Mouse (Mus musculus): Measurements from ENCODE around the gene Lhx2. TPM values are rescaled to one million over a fixed set of nuclear protein-coding genes. Genes with fewer than 3 reads are reported as not detected.

Gene Lhx2
- polyA plus RNA-seq, 1 experiment from 2014 or later: not detected

DNA sequence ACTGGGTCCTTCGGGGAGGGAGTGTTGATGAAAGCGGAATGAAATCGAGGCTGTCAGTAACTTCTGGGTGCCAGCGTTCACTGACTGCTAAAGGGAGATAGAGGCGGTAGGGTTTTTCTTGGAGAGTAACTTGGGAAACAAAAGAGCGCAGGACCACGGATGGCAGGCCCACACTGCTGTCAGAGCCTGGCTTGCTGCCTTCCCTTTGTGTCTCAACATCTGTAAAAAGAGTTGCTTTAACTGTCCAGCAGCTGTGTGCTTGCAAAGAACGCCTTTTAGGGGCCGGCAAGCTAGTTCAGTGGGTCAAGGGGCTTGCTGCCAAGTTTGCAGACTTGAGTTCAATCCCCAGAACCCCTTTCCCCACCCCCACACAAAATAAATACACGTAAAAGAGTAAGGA lies 20.1 kb downstream of the Lhx2 start:
- peaks cover 82% of the 10 kb centered on the region for H3K27me3 ChIP-seq (ENCODE audit: control insufficient read depth, insufficient read depth, low read length)
- H3K4me2 ChIP-seq (replicated peaks; ENCODE audit: low read depth, low read length): no peak overlapping the region
- no peak for ATAC-seq (ENCODE audit: insufficient number of reproducible peaks, insufficient read depth, low FRiP score, low read depth)
- no peak overlapping the region for H3K9ac ChIP-seq (replicated peaks; ENCODE audit: low read depth, low read length)
- no peak overlapping the region for H3K27ac ChIP-seq (ENCODE audit: low read length)
- H3K4me3 ChIP-seq (ENCODE audit: low read depth, low read length): no peak overlapping the region
- no peaks in the 10 kb centered on the region for H3K9me3 ChIP-seq (ENCODE audit: control insufficient read depth, low read depth, low read length)
- H3K4me1 ChIP-seq (ENCODE audit: control insufficient read depth, insufficient read depth, low read length): 0 out of 2 replicates have a peak, but pooled peaks cover 7% of the 10 kb centered on the region
- no peaks in the 10 kb centered on the region for H3K36me3 ChIP-seq (ENCODE audit: control insufficient read depth, insufficient read depth, low read length)
- WGBS: 3% methylated on average over 10 of the region's 10 CpGs

DNA sequence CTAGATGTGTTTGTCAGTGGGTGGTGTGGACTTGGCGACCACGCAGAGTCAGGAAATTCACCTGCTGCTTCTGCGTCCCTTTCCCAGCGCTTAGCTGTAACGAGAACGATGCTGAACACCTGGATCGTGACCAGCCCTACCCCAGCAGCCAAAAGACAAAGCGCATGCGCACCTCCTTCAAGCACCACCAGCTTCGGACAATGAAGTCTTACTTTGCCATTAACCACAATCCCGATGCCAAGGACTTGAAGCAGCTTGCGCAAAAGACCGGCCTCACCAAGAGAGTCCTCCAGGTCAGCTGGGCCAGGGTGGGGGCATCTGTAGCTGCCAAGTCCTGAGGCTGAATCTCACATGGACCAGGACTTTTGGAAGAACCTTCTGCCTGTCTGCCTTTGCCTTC lies 20.7 kb downstream of the Lhx2 start:
- WGBS: 5% methylated on average over 13 of the region's 13 CpGs
- Histone ChIP-seq H3K4me3 (ENCODE audit: low read depth, low read length) (no peak overlapping the region), H3K4me1 (ENCODE audit: control insufficient read depth, insufficient read depth, low read length) (0 out of 2 replicates have a peak, but pooled peaks cover 7% of the 10 kb centered on the region), H3K4me2 (replicated peaks; ENCODE audit: low read depth, low read length) (no peak overlapping the region), H3K27me3 (ENCODE audit: control insufficient read depth, insufficient read depth, low read length) (peaks cover 79% of the 10 kb centered on the region), H3K27ac (ENCODE audit: low read length) (no peak overlapping the region), H3K9me3 (ENCODE audit: control insufficient read depth, low read depth, low read length) (no peaks in the 10 kb centered on the region), H3K9ac (replicated peaks; ENCODE audit: low read depth, low read length) (no peak overlapping the region), H3K36me3 (ENCODE audit: control insufficient read depth, insufficient read depth, low read length) (no peaks in the 10 kb centered on the region)
- ATAC-seq (ENCODE audit: insufficient number of reproducible peaks, insufficient read depth, low FRiP score, low read depth): no peak

DNA sequence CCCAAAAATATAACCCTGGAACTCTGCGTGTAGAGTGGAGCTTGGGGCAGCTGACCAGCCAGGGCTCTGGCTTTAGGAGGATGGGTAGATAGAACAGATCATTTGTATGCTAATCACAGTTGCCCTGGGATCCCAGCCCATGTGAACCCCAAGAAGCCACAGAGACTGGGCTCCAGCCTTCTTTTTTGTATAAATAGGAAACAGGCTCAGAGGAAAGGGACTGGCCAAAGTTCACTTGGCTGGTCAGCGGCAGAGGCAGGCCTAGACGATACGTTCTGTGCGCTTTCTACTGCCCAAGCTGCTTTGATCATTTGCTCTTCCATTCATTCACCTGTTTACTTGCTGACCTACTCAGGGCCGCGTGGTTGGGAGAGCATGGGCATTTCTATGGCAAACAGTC lies 27.1 kb downstream of the Lhx2 start:
- Histone ChIP-seq H3K27me3 (ENCODE audit: control insufficient read depth, insufficient read depth, low read length) (peaks cover 53% of the 10 kb centered on the region), H3K36me3 (ENCODE audit: control insufficient read depth, insufficient read depth, low read length) (no peaks in the 10 kb centered on the region), H3K4me1 (ENCODE audit: control insufficient read depth, insufficient read depth, low read length) (no peaks in the 10 kb centered on the region), H3K27ac (ENCODE audit: low read length) (no peak overlapping the region), H3K9ac (replicated peaks; ENCODE audit: low read depth, low read length) (no peak overlapping the region), H3K4me2 (replicated peaks; ENCODE audit: low read depth, low read length) (no peak overlapping the region), H3K4me3 (ENCODE audit: low read depth, low read length) (no peak overlapping the region), H3K9me3 (ENCODE audit: control insufficient read depth, low read depth, low read length) (no peaks in the 10 kb centered on the region)
- ATAC-seq (ENCODE audit: insufficient number of reproducible peaks, insufficient read depth, low FRiP score, low read depth): no peak
- 57% methylated on average over 7 of the region's 7 CpGs for WGBS

DNA sequence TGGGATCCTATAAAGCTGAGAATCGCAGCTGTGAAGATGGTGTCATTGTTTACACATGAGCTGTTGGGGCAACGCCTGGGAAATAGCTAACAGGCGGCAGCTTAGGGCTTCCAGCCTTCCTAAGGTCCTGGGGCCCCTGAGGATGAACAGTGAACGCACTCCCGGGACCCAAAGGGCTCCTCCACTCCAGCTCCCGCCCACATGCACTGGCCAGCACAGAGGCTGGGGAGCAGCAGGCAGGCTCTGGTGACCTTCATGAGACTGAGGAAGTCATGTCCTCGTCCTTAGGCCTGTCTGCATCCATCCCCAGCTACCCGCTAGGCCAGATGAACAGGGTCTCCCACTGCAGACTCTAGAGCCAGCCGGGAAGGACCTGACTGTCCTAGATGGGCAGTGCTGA lies 27.9 kb downstream of the Lhx2 start:
- Histone ChIP-seq H3K27ac (ENCODE audit: low read length) (no peak overlapping the region), H3K9ac (replicated peaks; ENCODE audit: low read depth, low read length) (no peak overlapping the region), H3K4me2 (replicated peaks; ENCODE audit: low read depth, low read length) (no peak overlapping the region), H3K9me3 (ENCODE audit: control insufficient read depth, low read depth, low read length) (no peaks in the 10 kb centered on the region), H3K27me3 (ENCODE audit: control insufficient read depth, insufficient read depth, low read length) (peaks cover 48% of the 10 kb centered on the region), H3K36me3 (ENCODE audit: control insufficient read depth, insufficient read depth, low read length) (no peaks in the 10 kb centered on the region), H3K4me3 (ENCODE audit: low read depth, low read length) (no peak overlapping the region), H3K4me1 (ENCODE audit: control insufficient read depth, insufficient read depth, low read length) (no peaks in the 10 kb centered on the region)
- WGBS: 8% methylated on average over 9 of the region's 9 CpGs
- no peak for ATAC-seq (ENCODE audit: insufficient number of reproducible peaks, insufficient read depth, low FRiP score, low read depth)

DNA sequence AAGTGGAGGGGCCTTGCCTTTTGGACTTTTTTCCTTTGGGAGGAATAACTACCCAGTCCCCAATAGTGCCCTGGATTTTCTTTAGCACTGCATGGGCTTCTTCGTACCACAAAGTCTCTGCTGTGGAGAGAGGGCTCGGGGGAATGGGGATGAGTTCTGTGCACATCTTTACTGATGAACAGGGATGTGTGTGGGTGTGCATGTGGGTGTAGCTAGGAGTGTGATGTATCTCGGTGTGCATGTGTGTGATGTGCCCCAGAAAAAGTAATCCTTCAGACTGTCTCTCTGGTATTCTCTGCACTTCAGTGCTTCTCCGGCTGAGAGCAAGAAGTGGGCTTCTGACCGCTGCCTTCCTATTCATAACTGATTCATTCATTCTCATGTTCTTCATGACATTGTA lies 28.8 kb downstream of the Lhx2 start:
- Histone ChIP-seq H3K4me3 (ENCODE audit: low read depth, low read length) (no peak overlapping the region), H3K36me3 (ENCODE audit: control insufficient read depth, insufficient read depth, low read length) (no peaks in the 10 kb centered on the region), H3K9ac (replicated peaks; ENCODE audit: low read depth, low read length) (no peak overlapping the region), H3K27me3 (ENCODE audit: control insufficient read depth, insufficient read depth, low read length) (peaks cover 39% of the 10 kb centered on the region), H3K9me3 (ENCODE audit: control insufficient read depth, low read depth, low read length) (no peaks in the 10 kb centered on the region), H3K4me2 (replicated peaks; ENCODE audit: low read depth, low read length) (no peak overlapping the region), H3K27ac (ENCODE audit: low read length) (no peak overlapping the region), H3K4me1 (ENCODE audit: control insufficient read depth, insufficient read depth, low read length) (no peaks in the 10 kb centered on the region)
- 59% methylated on average over 5 of the region's 5 CpGs for WGBS
- ATAC-seq (ENCODE audit: insufficient number of reproducible peaks, insufficient read depth, low FRiP score, low read depth): no peak

DNA sequence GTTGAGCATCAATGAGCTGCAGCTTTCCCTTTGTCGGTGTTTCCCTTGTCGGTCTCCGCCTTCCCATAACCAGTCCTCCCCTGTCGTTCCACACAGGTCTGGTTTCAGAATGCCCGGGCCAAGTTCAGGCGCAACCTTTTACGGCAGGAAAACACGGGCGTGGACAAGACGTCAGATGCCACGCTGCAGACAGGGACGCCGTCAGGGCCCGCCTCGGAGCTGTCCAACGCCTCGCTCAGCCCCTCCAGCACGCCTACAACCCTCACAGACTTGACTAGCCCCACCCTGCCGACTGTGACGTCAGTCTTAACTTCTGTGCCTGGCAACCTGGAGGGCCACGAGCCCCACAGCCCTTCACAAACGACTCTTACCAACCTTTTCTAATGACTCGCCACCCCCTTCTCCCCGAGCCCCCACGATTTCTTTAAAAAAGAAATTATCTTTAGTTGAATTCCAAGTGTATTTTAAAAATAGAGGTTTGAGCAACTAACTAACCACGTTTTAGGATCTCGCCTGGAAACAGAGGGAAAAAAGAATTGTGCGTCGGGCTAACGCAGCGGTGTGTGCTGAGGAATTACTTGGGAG lies 29.8 kb downstream of the Lhx2 start:
- Histone ChIP-seq H3K4me1 (ENCODE audit: control insufficient read depth, insufficient read depth, low read length) (no peaks in the 10 kb centered on the region), H3K27me3 (ENCODE audit: control insufficient read depth, insufficient read depth, low read length) (peaks cover 32% of the 10 kb centered on the region), H3K27ac (ENCODE audit: low read length) (no peak overlapping the region), H3K9me3 (ENCODE audit: control insufficient read depth, low read depth, low read length) (no peaks in the 10 kb centered on the region), H3K4me3 (ENCODE audit: low read depth, low read length) (0 out of 2 replicates have a peak overlapping the region, but pooled peaks have one; percentile 11), H3K9ac (replicated peaks; ENCODE audit: low read depth, low read length) (no peak overlapping the region), H3K4me2 (replicated peaks; ENCODE audit: low read depth, low read length) (peak overlapping the region; percentile 42), H3K36me3 (ENCODE audit: control insufficient read depth, insufficient read depth, low read length) (no peaks in the 10 kb centered on the region)
- WGBS: 5% methylated on average over 31 of the region's 31 CpGs
- peak; percentile 81; the same call in 1 of the 2 replicates for ATAC-seq (ENCODE audit: insufficient number of reproducible peaks, insufficient read depth, low FRiP score, low read depth)

- Histone ChIP-seq H3K9ac (replicated peaks; ENCODE audit: low read depth, low read length) (no peak overlapping the region), H3K4me3 (ENCODE audit: low read depth, low read length) (no peak overlapping the region), H3K27me3 (ENCODE audit: control insufficient read depth, insufficient read depth, low read length) (peaks cover 29% of the 10 kb centered on the region), H3K4me2 (replicated peaks; ENCODE audit: low read depth, low read length) (peak overlapping the region; percentile 34), H3K4me1 (ENCODE audit: control insufficient read depth, insufficient read depth, low read length) (peaks cover 4% of the 10 kb centered on the region; the same call in 1 of the 2 replicates), H3K27ac (ENCODE audit: low read length) (no peak overlapping the region), H3K9me3 (ENCODE audit: control insufficient read depth, low read depth, low read length) (no peaks in the 10 kb centered on the region), H3K36me3 (ENCODE audit: control insufficient read depth, insufficient read depth, low read length) (no peaks in the 10 kb centered on the region)
- ATAC-seq (ENCODE audit: insufficient number of reproducible peaks, insufficient read depth, low FRiP score, low read depth): peak; percentile 12; the same call in 1 of the 2 replicates
- 5% methylated on average over 20 of the region's 20 CpGs for WGBS
Observed at GRCm38 (mm10) chr2:38375606-38376304, 36.7 kb downstream of the Lhx2 start.

DNA sequence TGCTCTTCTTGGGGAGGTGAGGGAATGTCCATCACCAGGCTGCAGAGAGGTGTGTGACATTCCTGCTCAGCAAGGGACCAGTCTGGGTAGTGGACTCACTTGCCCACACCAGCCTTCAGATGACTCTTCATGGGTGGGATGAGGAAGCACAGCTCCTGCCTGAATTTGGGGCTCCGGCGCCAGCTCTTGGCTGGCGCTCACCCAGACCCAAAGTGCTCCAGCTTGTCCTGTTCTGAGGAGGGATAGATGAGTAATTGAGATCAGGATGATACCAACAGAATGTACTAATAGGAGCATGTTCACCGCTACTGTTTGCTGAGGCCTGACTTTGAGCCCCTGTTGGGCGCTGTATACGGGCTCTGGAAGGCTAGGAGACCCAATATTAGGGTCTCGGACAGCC lies 38.2 kb downstream of the Lhx2 start:
- Histone ChIP-seq H3K4me1 (ENCODE audit: control insufficient read depth, insufficient read depth, low read length) (peaks cover 4% of the 10 kb centered on the region; the same call in 1 of the 2 replicates), H3K4me2 (replicated peaks; ENCODE audit: low read depth, low read length) (no peak overlapping the region)

More for the DNA sequence above, 38.2 kb downstream of the Lhx2 start:
- peaks cover 26% of the 10 kb centered on the region for H3K27me3 ChIP-seq (ENCODE audit: control insufficient read depth, insufficient read depth, low read length)
- H3K9me3 ChIP-seq (ENCODE audit: control insufficient read depth, low read depth, low read length): no peaks in the 10 kb centered on the region
- WGBS: 80% methylated on average over 7 of the region's 7 CpGs
- H3K9ac ChIP-seq (replicated peaks; ENCODE audit: low read depth, low read length): no peak overlapping the region
- no peak for ATAC-seq (ENCODE audit: insufficient number of reproducible peaks, insufficient read depth, low FRiP score, low read depth)
- H3K36me3 ChIP-seq (ENCODE audit: control insufficient read depth, insufficient read depth, low read length): no peaks in the 10 kb centered on the region
- H3K27ac ChIP-seq (ENCODE audit: low read length): no peak overlapping the region
- no peak overlapping the region for H3K4me3 ChIP-seq (ENCODE audit: low read depth, low read length)
